Mouse (Mus musculus) kidney, adult 2 months (tissue): Measurements from ENCODE around the gene Kcnj14. TPM values are rescaled to one million over a fixed set of nuclear protein-coding genes. Genes with fewer than 3 reads are reported as not detected.

Experiments used
- DNase-seq: peaks from one replicate; pipeline ENCODE4 v3.0.0; 2021
- H3K27ac ChIP-seq: fragments of 200-500 bp; 2 replicates; pipeline ENCODE4 v1.5.1; 2012; ENCODE audit warnings: low read depth, low read length, control low read depth, inconsistent platforms; ENCODE audit not compliant: insufficient read depth
- H3K27me3 ChIP-seq: fragments of 200-500 bp; replicated peaks from 2 replicates; pipeline ENCODE4 v1.6.1; 2012; ENCODE audit warnings: mild to moderate bottlenecking, moderate library complexity, low read length, inconsistent platforms; ENCODE audit not compliant: control insufficient read depth, insufficient read depth
- H3K36me3 ChIP-seq: fragments of 200-500 bp; 2 replicates; pipeline ENCODE4 v1.6.1; 2012; ENCODE audit warnings: mild to moderate bottlenecking, moderate library complexity, low read length, inconsistent platforms; ENCODE audit not compliant: control insufficient read depth, insufficient read depth
- H3K4me1 ChIP-seq: fragments of 200-500 bp; 2 replicates; pipeline ENCODE4 v1.6.1; 2011; ENCODE audit warnings: low read length; ENCODE audit not compliant: control insufficient read depth, insufficient read depth
- H3K4me3 ChIP-seq: fragments of 200-500 bp; 2 replicates; pipeline ENCODE4 v1.5.1; 2011; ENCODE audit warnings: mild to moderate bottlenecking, low read depth, low read length, control low read depth; ENCODE audit not compliant: insufficient read depth
- CTCF ChIP-seq: fragments of 200-500 bp; conservative IDR thresholded peaks from 2 replicates; pipeline ENCODE4 v1.5.1; 2011; ENCODE audit warnings: low read depth, mild to moderate bottlenecking, control low read depth, low read length, moderate library complexity, mixed read lengths; ENCODE audit not compliant: insufficient read depth, insufficient read length
- POLR2A ChIP-seq: fragments of 200-500 bp; IDR thresholded peaks from one replicate; pipeline ENCODE4 v1.6.1; 2011; ENCODE audit warnings: low read depth, low read length, control low read depth
- WGBS: fragments of 180-500 bp; shearing (Covaris S2); methylation state at CpG from one replicate; pipeline ENCODE4 v1.1.7; 2018; 5-methylcytosine and 5-hydroxymethylcytosine counted together
- polyA plus RNA-seq: library from polyadenylated mRNA; depleted of rRNA; stranded (reverse); fragments of >200 nt; gene quantifications from 2 replicates; pipeline ENCODE4 v1.2.3, GENCODE M21; 2012

The Kcnj14 gene
- polyA plus RNA-seq, 1 experiment: 0.28 TPM

GRCm38 (mm10) chr7:45831128-45831525 is 6.5 kb upstream of the Kcnj14 start:
- Histone ChIP-seq H3K27ac (peak overlapping the region; percentile 99; the same call in 1 of the 2 replicates), H3K4me1 (peaks cover 5% of the 10 kb centered on the region; the same call in 1 of the 2 replicates), H3K27me3 (peaks cover 4% of the 10 kb centered on the region), H3K4me3 (peak overlapping the region; percentile 100), H3K36me3 (no peaks in the 10 kb centered on the region)
- no peak for DNase-seq
- TF ChIP-seq POLR2A (no peak), CTCF (no peak)
- 26% methylated on average over 5 of the region's 5 CpGs for WGBS

- Histone ChIP-seq H3K27me3 (peaks cover 4% of the 10 kb centered on the region), H3K27ac (peak within 1 kb of the TSS; percentile 99), H3K4me1 (peaks cover 5% of the 10 kb centered on the region; the same call in 1 of the 2 replicates), H3K4me3 (peak within 1 kb of the TSS; percentile 100), H3K36me3 (no peaks in the 10 kb centered on the region)
- under 1% methylated on average over 35 of the region's 35 CpGs for WGBS
- TF ChIP-seq CTCF (no peak), POLR2A (no peak)
- peak; percentile 93 for DNase-seq
Observed at GRCm38 (mm10) chr7:45830427-45831127, 6.0 kb upstream of the Kcnj14 start, which contains the start of gene Grwd1. Grwd1 (minus strand) TSS chr7:45830944.

DNA sequence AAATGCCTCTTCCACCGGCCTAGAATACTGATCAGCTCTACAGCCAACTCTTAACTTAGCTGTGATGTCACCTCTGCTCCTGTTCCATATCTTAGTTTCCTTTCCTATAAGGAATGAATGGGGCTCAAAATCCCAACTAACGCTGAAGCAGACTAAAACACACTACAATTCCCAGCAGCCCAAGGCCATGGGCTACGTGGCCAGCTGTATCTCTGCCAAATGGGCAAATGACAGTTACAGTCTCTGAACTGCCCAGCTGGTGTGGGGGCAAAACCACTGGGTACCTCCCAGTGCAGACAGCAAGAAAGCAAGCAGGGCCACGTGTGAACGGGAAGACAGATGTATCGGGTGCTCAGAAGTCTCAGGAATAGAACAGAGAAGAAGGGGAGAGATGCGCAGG is 2.0 kb upstream of the Kcnj14 start:
- Histone ChIP-seq H3K27me3 (no peaks in the 10 kb centered on the region), H3K36me3 (no peaks in the 10 kb centered on the region), H3K27ac (no peak overlapping the region), H3K4me3 (no peak overlapping the region), H3K4me1 (peaks cover 5% of the 10 kb centered on the region; the same call in 1 of the 2 replicates)
- TF ChIP-seq CTCF: no peak
- TF ChIP-seq POLR2A: no peak
- DNase-seq: no peak
- WGBS: 90% methylated on average over 7 of the region's 7 CpGs

- Histone ChIP-seq H3K27me3 (no peaks in the 10 kb centered on the region), H3K4me3 (no peak overlapping the region), H3K36me3 (no peaks in the 10 kb centered on the region), H3K27ac (no peak overlapping the region), H3K4me1 (no peaks in the 10 kb centered on the region)
- no peak for DNase-seq
- TF ChIP-seq POLR2A: no peak
- TF ChIP-seq CTCF: no peak
Observed at GRCm38 (mm10) chr7:45820913-45821312, 3.7 kb downstream of the Kcnj14 start.

- Histone ChIP-seq H3K27me3 (no peaks in the 10 kb centered on the region), H3K4me3 (no peak overlapping the region), H3K36me3 (no peaks in the 10 kb centered on the region), H3K4me1 (no peaks in the 10 kb centered on the region), H3K27ac (no peak overlapping the region)
- TF ChIP-seq POLR2A (no peak), CTCF (no peak)
- DNase-seq: no peak
- 15% methylated on average over 25 of the region's 25 CpGs for WGBS
Observed at GRCm38 (mm10) chr7:45819843-45820242, 4.7 kb downstream of the Kcnj14 start.

GRCm38 (mm10) chr7:45815984-45816351 is 8.6 kb downstream of the Kcnj14 start:
- whole genome bisulfite sequencing: 78% methylated on average over 2 of the region's 2 CpGs

DNA sequence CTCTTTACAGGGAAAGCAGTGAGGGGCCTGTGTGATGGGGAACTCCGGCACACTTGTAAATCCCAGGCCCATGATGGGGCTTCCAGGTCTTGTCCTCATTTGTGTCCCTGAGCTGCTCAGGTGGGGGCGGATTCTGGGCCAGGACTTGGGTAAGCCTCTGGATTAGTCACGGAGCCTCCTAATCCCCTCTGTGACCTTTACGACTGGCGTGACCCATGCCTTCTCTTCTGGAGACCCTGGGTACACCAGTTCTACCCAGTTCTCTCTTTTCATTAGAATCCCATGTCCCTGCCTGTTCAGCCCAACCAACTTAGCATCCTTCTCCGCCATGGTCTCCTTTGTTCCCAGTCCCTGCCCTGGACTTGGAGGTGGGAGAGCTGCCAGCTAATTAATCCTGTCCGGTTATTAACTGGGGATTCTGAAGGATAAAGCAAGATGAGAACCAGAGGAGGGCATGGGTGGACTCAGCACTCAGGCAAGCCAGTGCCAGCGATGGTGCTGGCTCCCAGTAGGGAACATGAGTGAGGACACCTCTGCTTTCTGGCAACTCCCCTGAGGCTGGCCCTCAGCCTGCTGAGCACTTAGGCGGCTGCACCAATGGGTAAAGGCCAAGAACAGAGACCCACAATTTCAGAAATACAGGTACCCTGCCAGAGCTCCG is 9.1 kb downstream of the Kcnj14 start:
- H3K4me3 ChIP-seq: no peak overlapping the region
- TF ChIP-seq POLR2A: no peak
- TF ChIP-seq CTCF: no peak
- no peaks in the 10 kb centered on the region for H3K36me3 ChIP-seq
- no peaks in the 10 kb centered on the region for H3K27me3 ChIP-seq
- DNase-seq: no peak
- WGBS: 66% methylated on average over 10 of the region's 10 CpGs
- H3K27ac ChIP-seq: no peak overlapping the region
- no peaks in the 10 kb centered on the region; the same call in 1 of the 2 replicates for H3K4me1 ChIP-seq

More at GRCm38 (mm10) chr7:45815984-45816351, 8.6 kb downstream of the Kcnj14 start:
- Histone ChIP-seq H3K4me1 (no peaks in the 10 kb centered on the region; the same call in 1 of the 2 replicates), H3K27ac (no peak overlapping the region), H3K27me3 (no peaks in the 10 kb centered on the region), H3K4me3 (no peak overlapping the region), H3K36me3 (no peaks in the 10 kb centered on the region)
- TF ChIP-seq POLR2A (no peak), CTCF (no peak)
- DNase-seq: no peak
